Mouse (Mus musculus) olfactory bulb, adult 2 months (tissue): ENCODE data around the gene Cxcl17.

ENCODE experiments used
- CTCF ChIP-seq: fragments of 200-500 bp; IDR thresholded peaks from 2 replicates; pipeline ENCODE4 v1.5.1; 2012; ENCODE audit warnings: low read depth, mild to moderate bottlenecking, low read length, moderate library complexity; ENCODE audit not compliant: insufficient read depth
- POLR2A ChIP-seq: fragments of 200-500 bp; IDR thresholded peaks from 2 replicates; pipeline ENCODE4 v1.6.1; 2012; ENCODE audit warnings: mild to moderate bottlenecking, low read depth, low read length, moderate library complexity; ENCODE audit not compliant: insufficient read depth

- no peak for TF ChIP-seq CTCF
- TF ChIP-seq POLR2A, result no peak
Measured at GRCm38 (mm10) chr7:25395186-25395557, 17.5 kb downstream of the Cxcl17 start.
